Mouse (Mus musculus): ENCODE results near the gene B230217C12Rik. TPM values are rescaled to one million over a fixed set of nuclear protein-coding genes. Genes with fewer than 3 reads are reported as not detected.
"Not testable (repeated sequence)": the region's sequence is repeated elsewhere in the genome, so short reads cannot be mapped to it uniquely, and the experiment has no call there.

B230217C12Rik gene
- total RNA-seq, 2 experiments from 2014 or later = 1.0 to 2.4 TPM

GRCm38 (mm10) chr11:97862148-97862547 is 21.6 kb downstream of the B230217C12Rik start:
- DNase-seq (ENCODE audit: low spot score in 2 of 2) = no peak

- no peak for DNase-seq (ENCODE audit: low spot score in 2 of 2)
Measured at GRCm38 (mm10) chr11:97865421-97865820, 24.8 kb downstream of the B230217C12Rik start.

- DNase-seq (ENCODE audit: low spot score in 2 of 2) = no peak
Measured at GRCm38 (mm10) chr11:97866091-97866888, 25.7 kb downstream of the B230217C12Rik start.

GRCm38 (mm10) chr11:97867591-97867990 is 27.0 kb downstream of the B230217C12Rik start:
- DNase-seq (ENCODE audit: low spot score in 2 of 2) = no peak

GRCm38 (mm10) chr11:97872378-97872777 is 31.8 kb downstream of the B230217C12Rik start:
- not testable (repeated sequence) for DNase-seq (ENCODE audit: low spot score in 2 of 2)

GRCm38 (mm10) chr11:97874396-97874795 is 33.8 kb downstream of the B230217C12Rik start:
- no peak for DNase-seq (ENCODE audit: low spot score in 2 of 2)

GRCm38 (mm10) chr11:97877341-97877740 is 36.8 kb downstream of the B230217C12Rik start:
- DNase-seq (ENCODE audit: low spot score in 2 of 2) = no peak

GRCm38 (mm10) chr11:97880362-97880761 is 39.8 kb downstream of the B230217C12Rik start:
- DNase-seq (ENCODE audit: low spot score in 2 of 2) = no peak

GRCm38 (mm10) chr11:97883542-97883917 is 43.0 kb downstream of the B230217C12Rik start:
- DNase-seq (ENCODE audit: low spot score in 2 of 2) = peak; percentile 31 to 59

- peak; percentile 92 to 95 for DNase-seq (ENCODE audit: low spot score in 2 of 2)
Measured at GRCm38 (mm10) chr11:97883918-97884600, 43.5 kb downstream of the B230217C12Rik start, which contains the start of gene Fbxo47. Fbxo47 (minus strand) TSS chr11:97884154.

GRCm38 (mm10) chr11:97884601-97885185 is 44.1 kb downstream of the B230217C12Rik start:
- DNase-seq (ENCODE audit: low spot score in 2 of 2) = no peak

GRCm38 (mm10) chr11:97885296-97885915 is 44.8 kb downstream of the B230217C12Rik start:
- DNase-seq (ENCODE audit: low spot score in 2 of 2) = no peak

- DNase-seq (ENCODE audit: low spot score in 2 of 2) = no peak
Measured at GRCm38 (mm10) chr11:97891821-97892220, 51.2 kb downstream of the B230217C12Rik start.

Other genes with a start within 250 kb of the B230217C12Rik start
- under 1 TPM; 0.47 to 0.76 TPM for gene Epop, start 211.1 kb upstream of the B230217C12Rik start, total RNA-seq (2021)
- 10 to 100 TPM; 30.8 to 32.1 TPM for gene Mllt6, start 177.4 kb upstream of the B230217C12Rik start, total RNA-seq (2021)
- 10 to 100 TPM; 65.5 to 72.0 TPM for gene Cisd3, start 155.0 kb upstream of the B230217C12Rik start, total RNA-seq (2021)
- 10 to 100 TPM; 27.3 to 33.0 TPM for gene Pcgf2, start 140.3 kb upstream of the B230217C12Rik start, total RNA-seq (2021)
- gene Psmb3, start 137.4 kb upstream of the B230217C12Rik start, total RNA-seq (2021) = 100 to 1,000 TPM; 203 to 227 TPM
- 10 to 100 TPM; 62.7 to 64.2 TPM for gene Pip4k2b, start 96.1 kb upstream of the B230217C12Rik start, total RNA-seq (2021)
- gene Cwc25, start 74.2 kb upstream of the B230217C12Rik start, total RNA-seq (2021) = 10 to 100 TPM; 13.4 to 13.5 TPM
- gene 1700001P01Rik, start 64.9 kb upstream of the B230217C12Rik start, total RNA-seq (2021) = not detected
- 100 to 1,000 TPM; 976 to 983 TPM for gene Rpl23, start 58.3 kb upstream of the B230217C12Rik start, total RNA-seq (2021)
- 10 to 100 TPM; 82.0 to 99.0 TPM for gene Lasp1, start 41.8 kb upstream of the B230217C12Rik start, total RNA-seq (2021)
- gene Fbxo47, start 43.4 kb downstream of the B230217C12Rik start, total RNA-seq (2021) = under 1 TPM; 0.27 to 0.44 TPM
- gene Plxdc1, start 145.7 kb downstream of the B230217C12Rik start, total RNA-seq (2021) = 1 to 10 TPM; 7.1 to 7.6 TPM
- gene Arl5c, start 155.4 kb downstream of the B230217C12Rik start, total RNA-seq (2021) = 1 to 10 TPM; 1.5 to 1.9 TPM
- 100 to 1,000 TPM; 240 to 241 TPM for gene Cacnb1, start 182.3 kb downstream of the B230217C12Rik start, total RNA-seq (2021)
- gene Rpl19, start 185.9 kb downstream of the B230217C12Rik start, total RNA-seq (2021) = 1,000 to 10,000 TPM; 1,153 to 1,224 TPM
- gene Stac2, start 212.7 kb downstream of the B230217C12Rik start, total RNA-seq (2021) = under 1 TPM; 0.54 to 0.60 TPM

Data from gastrocnemius, postnatal 4 days (tissue).